Mouse (Mus musculus) G1E (cell line): ENCODE results near the gene Oma1. TPM values are rescaled to one million over a fixed set of nuclear protein-coding genes. Genes with fewer than 3 reads are reported as not detected.

ENCODE experiments used
- ATAC-seq: 2 replicates; pipeline ENCODE4 v1.8.0; 2016; ENCODE audit warnings: mild to moderate bottlenecking; ENCODE audit not compliant: insufficient number of reproducible peaks, poor library complexity, low FRiP score, severe bottlenecking; ENCODE audit errors: extremely low read depth
- DNase-seq: peaks from one replicate; pipeline ENCODE4 v3.0.0; 2012; ENCODE audit warnings: low spot score
- H3K27me3 ChIP-seq: 2 replicates; pipeline ENCODE4 v1.6.1; 2012; ENCODE audit warnings: mild to moderate bottlenecking, low read length, inconsistent platforms; ENCODE audit not compliant: insufficient read depth
- H3K36me3 ChIP-seq: replicated peaks from 2 replicates; pipeline ENCODE3; 2012; ENCODE audit warnings: mild to moderate bottlenecking, inconsistent platforms
- H3K4me1 ChIP-seq: 2 replicates; pipeline ENCODE4 v1.6.1; 2012; ENCODE audit warnings: low read depth, low read length, inconsistent platforms, mixed read lengths; ENCODE audit not compliant: insufficient read depth
- H3K4me3 ChIP-seq: 2 replicates; pipeline ENCODE4 v1.5.1; 2012; ENCODE audit warnings: low read depth, mild to moderate bottlenecking, inconsistent platforms, low read length, moderate library complexity, mixed read lengths
- H3K9me3 ChIP-seq: replicated peaks from 2 replicates; pipeline ENCODE4 v1.6.1; 2012; ENCODE audit warnings: inconsistent platforms
- CTCF ChIP-seq: IDR thresholded peaks from 2 replicates; pipeline ENCODE4 v1.5.1; 2012; ENCODE audit warnings: low read depth, low read length, inconsistent platforms, mixed read lengths
- GATA1 ChIP-seq: IDR thresholded peaks from 2 replicates; pipeline ENCODE4 v1.6.1; 2012; ENCODE audit warnings: borderline replicate concordance, low read length, inconsistent platforms, mixed read lengths
- GATA2 ChIP-seq: IDR thresholded peaks from 2 replicates; pipeline ENCODE4 v1.6.1; 2012; ENCODE audit warnings: low read depth, low read length, inconsistent platforms, borderline replicate concordance
- POLR2AphosphoS5 ChIP-seq: IDR thresholded peaks from 2 replicates; pipeline ENCODE4 v1.6.1; 2012; ENCODE audit warnings: low read depth, low read length, inconsistent platforms; ENCODE audit not compliant: insufficient replicate concordance
- TAL1 ChIP-seq: conservative IDR thresholded peaks from 2 replicates; pipeline ENCODE4 v1.6.1; 2012; ENCODE audit warnings: low read depth, low read length, inconsistent platforms, mixed read lengths
- polyA plus RNA-seq: library from polyadenylated mRNA; stranded (reverse); fragments of >175 nt; gene quantifications from 2 replicates; pipeline ENCODE4 v1.2.3, GENCODE M21; 2012
- total RNA-seq, 2 experiments: library from RNA; stranded (forward) in 1 of 2; stranded (reverse) in 1 of 2; fragments of 200-1000 nt in 1 of 2; fragments of >200 nt in 1 of 2; fragmentation: Nextera tagmentation in 1 of 2; gene quantifications; 2 replicates each; pipeline ENCODE4 v1.2.3; 2014 to 2017

Gene Oma1
- total and polyA plus RNA-seq, 3 experiments: 0.77 to 39.8 (median 13.8) TPM

DNA sequence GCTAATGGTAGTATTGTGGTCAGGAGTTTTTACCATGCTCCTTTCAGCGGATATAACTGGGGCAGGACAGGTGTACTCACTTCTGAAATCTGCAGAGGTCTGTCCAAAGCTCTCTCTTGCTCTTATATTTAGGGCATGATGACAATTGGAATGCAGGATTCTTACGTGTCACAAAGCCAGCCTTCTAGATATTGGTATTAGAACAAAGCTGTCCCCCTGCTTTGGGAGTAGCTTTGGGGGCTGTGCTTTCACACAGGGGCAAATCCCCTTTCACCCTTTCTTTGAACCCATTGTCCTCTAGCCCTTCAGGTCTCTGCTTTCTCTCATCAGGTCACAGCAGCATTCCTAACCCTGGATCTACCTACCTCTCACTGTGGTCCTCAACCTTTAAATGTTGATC, 22.8 kb upstream of the Oma1 start, which contains the start of gene 4921539E11Rik:
Gene 4921539E11Rik (minus strand): TSS at position 101 of the 400 bp plus-strand sequence.
- H3K4me3 ChIP-seq: no peak within 1 kb of the TSS; the same call in 1 of the 2 replicates
- H3K27me3 ChIP-seq: 0 out of 2 replicates have a peak, but pooled peaks cover 2% of the 10 kb centered on the region
- H3K4me1 ChIP-seq: no peaks in the 10 kb centered on the region
- no peaks in the 10 kb centered on the region for H3K36me3 ChIP-seq
- H3K9me3 ChIP-seq: no peaks in the 10 kb centered on the region
- DNase-seq (no peak), ATAC-seq (no peak)
- TF ChIP-seq POLR2AphosphoS5: no peak
- TF ChIP-seq GATA1: no peak
- no peak for TF ChIP-seq GATA2
- no peak for TF ChIP-seq TAL1
- no peak for TF ChIP-seq CTCF

DNA sequence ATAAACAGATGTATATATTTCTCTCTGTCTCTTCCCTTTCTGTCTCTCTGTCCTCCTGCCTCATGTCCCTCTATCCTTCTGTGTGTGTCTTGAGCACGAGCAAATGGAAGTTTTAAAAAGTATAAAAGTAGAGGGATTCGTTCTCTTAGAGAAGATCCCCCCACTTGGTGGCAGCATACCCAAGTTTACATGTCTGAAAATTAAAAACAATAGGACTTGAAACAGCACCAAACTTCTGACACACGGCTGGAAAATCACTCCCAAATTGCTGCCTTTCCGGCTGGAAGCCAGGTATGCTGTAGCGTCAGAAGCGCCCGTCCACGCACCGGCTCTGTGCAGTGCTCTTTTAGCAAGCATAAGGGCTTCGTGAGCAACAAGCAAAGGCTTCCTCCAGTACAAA, 14.3 kb upstream of the Oma1 start:
- DNase-seq: no peak
- H3K4me1 ChIP-seq: no peaks in the 10 kb centered on the region
- no peak overlapping the region for H3K4me3 ChIP-seq
- H3K9me3 ChIP-seq: no peaks in the 10 kb centered on the region
- H3K36me3 ChIP-seq: no peaks in the 10 kb centered on the region
- peaks cover 2% of the 10 kb centered on the region; the same call in 1 of the 2 replicates for H3K27me3 ChIP-seq
- no peak for TF ChIP-seq GATA2
- no peak for TF ChIP-seq TAL1
- no peak for TF ChIP-seq POLR2AphosphoS5
- TF ChIP-seq GATA1: no peak
- no peak for TF ChIP-seq CTCF
- ATAC-seq: no peak

DNA sequence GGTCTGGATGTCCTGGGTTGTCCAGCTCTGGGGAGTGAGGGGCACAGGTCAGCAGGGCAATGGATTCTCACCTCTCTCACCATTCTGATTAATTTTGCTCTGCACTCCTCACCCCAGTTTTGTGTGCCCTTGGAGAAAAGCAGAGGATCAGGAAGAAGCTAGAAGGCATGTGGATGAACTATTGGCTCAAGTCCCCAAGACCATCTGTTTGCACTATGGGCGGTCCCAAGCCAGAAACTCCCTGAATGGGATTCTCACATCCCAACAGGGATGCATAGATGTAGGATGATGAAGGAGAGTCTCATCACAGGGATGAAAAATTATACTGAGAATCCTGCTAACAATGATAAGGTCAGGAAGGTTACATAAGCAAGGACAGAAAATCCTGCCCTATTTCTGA, 9.8 kb upstream of the Oma1 start:
- Histone ChIP-seq H3K9me3 (no peaks in the 10 kb centered on the region), H3K36me3 (no peaks in the 10 kb centered on the region), H3K27me3 (no peaks in the 10 kb centered on the region; the same call in 1 of the 2 replicates), H3K4me3 (no peak overlapping the region), H3K4me1 (no peaks in the 10 kb centered on the region)
- DNase-seq: no peak
- TF ChIP-seq GATA1: no peak
- no peak for TF ChIP-seq POLR2AphosphoS5
- TF ChIP-seq GATA2: no peak
- TF ChIP-seq TAL1: no peak
- no peak for TF ChIP-seq CTCF
- ATAC-seq: no peak

DNA sequence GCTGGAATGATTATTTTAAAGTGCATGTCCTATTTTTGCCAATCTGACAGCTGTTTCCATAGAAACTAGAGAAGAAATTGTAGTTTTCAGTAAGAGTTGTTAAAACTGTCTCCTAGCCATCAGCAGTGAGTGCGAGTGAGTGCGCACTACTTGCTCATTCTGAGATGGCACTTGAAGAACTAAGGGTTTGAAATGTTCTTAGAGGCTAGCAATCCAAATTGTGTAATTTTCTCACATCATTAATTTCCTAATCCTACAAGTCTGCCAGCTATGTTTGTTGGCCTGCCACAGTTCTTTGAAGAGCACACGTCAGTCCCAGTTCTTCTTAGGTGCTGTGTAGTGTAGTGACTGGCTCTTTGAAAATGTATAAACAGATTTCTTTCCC, 906 bp downstream of the Oma1 start:
- DNase-seq: no peak
- no peak for ATAC-seq
- Histone ChIP-seq H3K9me3 (no peaks in the 10 kb centered on the region), H3K27me3 (peaks cover 5% of the 10 kb centered on the region), H3K4me1 (peaks cover 29% of the 10 kb centered on the region), H3K36me3 (peaks cover 20% of the 10 kb centered on the region), H3K4me3 (peak overlapping the region; percentile 78)
- TF ChIP-seq CTCF: no peak
- TF ChIP-seq GATA1: no peak
- no peak for TF ChIP-seq GATA2
- TF ChIP-seq TAL1: no peak
- TF ChIP-seq POLR2AphosphoS5: no peak

DNA sequence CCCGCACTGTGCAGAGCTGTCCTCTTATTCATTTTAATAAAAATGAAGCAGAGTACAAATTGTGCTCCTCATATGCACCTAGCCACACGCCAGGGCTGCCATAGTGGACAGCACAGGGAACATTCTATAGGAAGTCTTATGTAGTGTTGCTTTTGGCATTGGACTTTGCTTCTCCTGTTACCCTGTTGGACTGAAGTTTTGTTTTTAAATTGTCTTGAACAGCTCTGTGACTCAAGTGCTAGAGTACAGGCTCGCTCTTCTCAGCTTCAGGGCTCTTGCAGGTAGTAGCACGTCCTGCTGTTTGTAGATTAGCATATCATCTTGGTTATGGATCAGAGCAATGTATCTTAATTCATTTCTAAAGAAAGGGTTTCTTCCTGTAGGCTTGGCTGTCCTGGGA, 2.2 kb downstream of the Oma1 start:
- Histone ChIP-seq H3K27me3 (peaks cover 5% of the 10 kb centered on the region), H3K4me3 (no peak overlapping the region), H3K4me1 (peaks cover 29% of the 10 kb centered on the region), H3K36me3 (peaks cover 28% of the 10 kb centered on the region), H3K9me3 (no peaks in the 10 kb centered on the region)
- TF ChIP-seq GATA1: no peak
- no peak for TF ChIP-seq POLR2AphosphoS5
- no peak for TF ChIP-seq TAL1
- no peak for TF ChIP-seq CTCF
- no peak for TF ChIP-seq GATA2
- DNase-seq: no peak
- no peak for ATAC-seq

DNA sequence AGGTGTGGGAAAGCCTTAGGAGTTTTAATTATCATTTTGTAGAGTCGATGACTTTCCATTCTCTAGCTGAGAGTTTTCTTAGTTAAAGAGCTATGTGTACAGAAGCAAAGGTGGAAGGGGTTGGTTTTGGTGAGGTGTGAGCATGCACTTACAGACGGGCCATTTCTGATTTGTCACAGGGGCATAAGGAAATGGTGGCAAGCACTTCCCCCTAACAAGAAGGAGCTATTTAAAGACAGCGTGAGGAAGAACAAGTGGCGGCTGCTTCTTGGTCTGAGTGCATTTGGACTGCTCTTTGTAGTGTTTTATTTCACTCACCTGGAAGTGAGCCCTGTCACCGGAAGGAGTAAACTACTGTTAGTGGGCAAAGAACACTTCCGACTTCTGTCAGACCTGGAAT, 7.8 kb downstream of the Oma1 start:
- ATAC-seq: no peak
- H3K36me3 ChIP-seq: peaks cover 51% of the 10 kb centered on the region
- TF ChIP-seq GATA2: no peak
- no peak for TF ChIP-seq CTCF
- TF ChIP-seq POLR2AphosphoS5: no peak
- TF ChIP-seq GATA1: no peak
- TF ChIP-seq TAL1: no peak

More for the DNA sequence above, 7.8 kb downstream of the Oma1 start:
- Histone ChIP-seq H3K9me3 (no peaks in the 10 kb centered on the region), H3K4me3 (no peak overlapping the region), H3K27me3 (no peaks in the 10 kb centered on the region), H3K4me1 (peaks cover 8% of the 10 kb centered on the region)
- DNase-seq: no peak
